Mouse (Mus musculus): Measurements from ENCODE around the gene Lgals1.
"Not testable (repeated sequence)": the region's sequence is repeated elsewhere in the genome, so short reads cannot be mapped to it uniquely, and the experiment has no call there.

- TF ChIP-seq USF2 (IDR thresholded peaks at IDR 0.05; ENCODE audit: borderline replicate concordance in 1 of 2, insufficient read depth in 1 of 2, low read depth in 1 of 2, low read length in 2 of 2); POLR2A (IDR thresholded peaks at IDR 0.05; ENCODE audit: control insufficient read depth in 1 of 2, insufficient read depth in 1 of 2, low read depth in 1 of 2, low read length in 2 of 2, poor library complexity in 1 of 2); CTCF (IDR thresholded peaks at IDR 0.05 in 2 of 3, conservative IDR thresholded peaks at IDR 0.05 in 1 of 3; ENCODE audit: control insufficient read depth in 1 of 3, insufficient read depth in 1 of 3, low read depth in 2 of 3, low read length in 3 of 3, poor library complexity in 1 of 3, severe bottlenecking in 1 of 3); MYC (IDR thresholded peaks at IDR 0.05; ENCODE audit: low read depth, low read length); CHD1 (IDR thresholded peaks at IDR 0.05; ENCODE audit: low read depth, low read length); ZNF384 (IDR thresholded peaks at IDR 0.05; ENCODE audit: low read depth, low read length); SMC3 (IDR thresholded peaks at IDR 0.05; ENCODE audit: low read depth, low read length); EP300 (IDR thresholded peaks at IDR 0.05; ENCODE audit: low read depth in 1 of 2, low read length in 2 of 2); TCF12 (IDR thresholded peaks at IDR 0.05; ENCODE audit: low read depth, low read length); RCOR1 (IDR thresholded peaks at IDR 0.05; ENCODE audit: low read depth, low read length); ZKSCAN1 (IDR thresholded peaks at IDR 0.05; ENCODE audit: low read depth, low read length): not testable (repeated sequence)
- TF ChIP-seq BHLHE40 (IDR thresholded peaks at IDR 0.05; ENCODE audit: borderline replicate concordance, low read depth, low read length), result peak; percentile 93
- peak; percentile 22; the same call in 1 of the 2 replicates for TF ChIP-seq ELF1 (IDR thresholded peaks at IDR 0.05; ENCODE audit: low read depth, low read length)
Observed at GRCm38 (mm10) chr15:78878792-78879516, 47.6 kb upstream of the Lgals1 start.

Data from MEL (cell line).